Mouse (Mus musculus) regulatory T cell (primary cell): Measurements from ENCODE around the gene Cend1.

Experiments used
- in situ Hi-C: fragments of 300-600 bp; cut with MboI, MseI; formaldehyde crosslinking; loops from one replicate; pipeline ENCODE4 v1.15.1; 2025; ENCODE audit warnings: high pct_unique_total_duplicates

Gene Cend1

DNA sequence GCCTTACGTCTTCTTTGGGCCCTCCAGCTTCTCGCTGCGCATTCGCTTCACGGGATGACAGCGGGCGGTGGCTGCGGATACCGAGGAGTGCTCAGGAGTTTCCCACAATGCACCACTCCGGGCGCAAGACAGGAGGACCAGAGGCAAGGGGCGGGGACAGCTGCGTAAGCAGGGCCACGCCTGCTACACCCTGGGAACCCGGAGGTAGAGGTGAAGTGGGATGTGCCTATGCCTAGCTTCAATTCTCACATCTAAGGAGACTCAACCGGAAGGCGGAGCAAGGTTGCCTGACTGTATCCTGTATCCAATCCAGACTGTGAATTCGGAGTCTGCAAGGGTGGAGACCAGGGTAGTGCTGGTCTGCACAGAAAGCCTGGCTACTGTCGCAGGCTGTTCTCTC lies at the start of gene Cend1:
TSS of gene Cend1 (minus strand) at position 182 of the 400 bp plus-strand sequence.
- in situ Hi-C loops, result no loop called here

DNA sequence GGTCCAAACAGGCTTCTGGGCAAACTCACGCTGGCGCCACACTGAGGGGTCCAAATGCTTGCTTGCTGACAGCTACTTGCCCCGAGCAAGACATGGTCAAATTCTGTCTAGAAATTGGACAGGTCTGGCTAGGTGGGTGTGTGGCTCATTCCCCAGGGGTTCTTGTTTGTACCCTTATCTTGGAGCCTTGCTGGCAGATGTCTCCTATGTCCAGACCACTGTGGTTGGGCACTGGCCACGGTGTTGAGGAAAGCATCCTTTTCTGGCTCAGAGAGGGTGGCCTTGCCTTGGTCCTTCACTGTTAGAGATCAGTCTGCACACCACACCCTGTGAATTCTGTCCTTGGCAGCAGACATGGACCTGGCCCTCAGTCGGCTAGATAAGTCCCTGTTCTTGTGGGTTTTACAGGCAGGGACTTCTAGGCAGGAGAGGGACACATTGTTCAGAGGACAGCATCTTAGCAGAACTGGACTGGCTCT lies 49.0 kb upstream of the Cend1 start:
- in situ Hi-C loops, result loop anchor here (25.0 kb wide), 2 partner anchors 184 to 409 kb away; partner anchors contain the start of gene Muc6

DNA sequence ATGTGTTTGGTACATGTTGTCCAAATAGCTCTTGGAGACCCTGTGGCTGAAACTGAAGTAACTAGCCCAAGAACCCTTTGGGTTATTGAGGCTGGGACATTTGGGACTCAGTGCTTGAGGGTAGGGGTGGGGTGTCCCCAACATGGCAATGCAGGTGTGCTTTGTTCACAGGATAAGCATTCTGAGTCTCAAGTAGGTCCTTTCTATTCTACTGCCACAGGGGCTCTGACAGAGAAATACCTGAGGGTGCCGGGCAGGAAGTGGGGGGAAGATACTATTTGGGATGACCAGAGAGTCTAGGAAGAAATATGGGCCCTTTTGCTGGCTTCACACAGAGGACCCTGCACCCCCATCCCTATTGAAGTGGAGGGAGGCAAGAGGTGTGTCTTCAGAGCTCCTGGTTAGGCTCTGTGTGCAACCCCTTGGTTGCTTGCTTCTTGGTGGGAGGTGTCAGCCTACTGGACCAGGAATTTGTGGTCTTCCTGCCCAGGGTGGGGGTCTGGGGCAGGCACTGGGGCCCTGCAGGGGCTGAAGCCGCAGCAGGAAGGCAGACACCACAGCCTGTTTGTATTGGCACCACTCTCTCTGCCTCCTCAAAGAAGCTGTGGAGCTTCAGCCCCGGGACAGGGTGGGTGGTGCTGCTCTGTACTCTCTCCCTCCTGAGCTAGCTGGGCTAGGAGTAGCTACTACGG lies 48.4 kb upstream of the Cend1 start:
- in situ Hi-C loops, result loop anchor here (25.0 kb wide), 2 partner anchors 185 to 410 kb away; partner anchors contain the start of gene Muc6

DNA sequence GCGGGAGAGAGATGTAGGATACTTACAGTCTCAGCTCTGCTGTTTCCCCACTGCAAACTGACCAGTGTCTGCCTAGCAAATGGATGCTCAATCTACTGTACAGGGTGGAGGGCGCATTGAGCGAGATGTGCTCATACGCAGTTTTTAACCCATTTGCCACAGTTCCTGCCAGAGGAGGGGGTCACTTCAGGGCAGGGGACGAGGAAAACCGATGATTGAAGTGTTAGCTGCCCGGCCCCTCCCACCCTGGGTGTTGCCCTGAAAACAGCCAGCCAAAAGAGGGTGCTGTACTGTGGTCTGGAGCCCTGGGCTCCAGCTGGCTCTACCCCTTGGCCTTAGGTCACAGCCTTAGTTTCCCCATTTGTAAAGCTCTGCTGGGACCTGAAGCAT lies 47.7 kb upstream of the Cend1 start:
- in situ Hi-C loops, result loop anchor here (25.0 kb wide), 2 partner anchors 185 to 410 kb away; partner anchors contain the start of gene Muc6

DNA sequence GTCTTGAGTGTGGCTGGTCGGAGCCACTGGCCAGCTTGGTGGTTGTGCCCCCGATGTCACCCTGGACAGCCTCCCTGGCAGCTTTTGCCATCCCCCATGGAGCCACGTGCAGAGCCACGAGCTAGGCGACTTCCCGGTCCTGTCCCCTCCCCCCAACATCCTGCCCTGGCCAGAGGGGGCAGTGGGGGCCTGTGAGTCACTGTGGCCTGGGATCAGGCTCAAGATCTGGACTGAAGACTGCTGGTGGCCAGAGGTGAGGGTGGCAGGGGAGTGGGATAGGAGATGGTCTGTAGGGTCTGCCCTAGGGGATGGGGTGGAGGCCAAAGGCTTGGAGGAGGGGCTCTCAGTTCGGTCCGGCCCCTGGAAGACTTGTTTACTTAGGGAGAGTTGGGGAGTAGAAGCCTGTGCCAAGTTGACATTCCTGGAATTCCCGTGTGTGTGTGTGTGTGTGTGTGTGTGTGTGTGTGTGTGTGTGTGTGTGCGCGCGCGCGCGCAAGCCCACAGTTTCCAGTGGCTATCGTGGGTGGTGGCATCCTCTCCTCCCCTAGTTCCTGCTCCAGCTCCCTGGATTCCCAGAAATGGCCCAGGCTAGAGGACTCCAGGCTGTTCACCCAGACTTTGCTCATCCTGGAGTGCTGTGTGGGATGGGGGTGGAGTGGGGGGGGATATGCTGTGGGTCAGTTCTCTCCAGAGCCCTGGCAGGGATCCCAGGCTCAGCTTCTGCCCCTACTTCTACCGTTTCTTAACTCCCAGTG lies 47.1 kb upstream of the Cend1 start:
- in situ Hi-C loops, result loop anchor here (25.0 kb wide), 2 partner anchors 186 to 411 kb away; partner anchors contain the start of gene Muc6

DNA sequence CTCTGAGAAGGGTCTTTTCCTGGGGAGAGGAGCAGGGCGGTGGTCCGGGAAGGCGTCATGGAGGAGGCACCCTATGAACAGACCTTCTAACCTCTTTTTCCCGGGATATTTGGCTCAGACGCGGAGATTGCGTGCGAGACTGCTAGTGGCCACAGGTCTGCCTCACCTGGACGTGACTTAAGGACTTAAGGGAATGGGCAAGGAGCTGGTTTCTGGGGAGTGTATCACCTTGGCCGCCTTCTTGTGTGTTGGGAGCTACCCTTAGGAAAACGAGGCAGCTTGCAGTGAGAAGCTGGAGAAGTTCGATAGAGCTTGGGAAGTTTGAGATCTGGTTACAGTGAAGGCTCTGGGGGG lies 46.5 kb upstream of the Cend1 start:
- in situ Hi-C loops, result loop anchor here (25.0 kb wide), 2 partner anchors 187 to 412 kb away; partner anchors contain the start of gene Muc6

DNA sequence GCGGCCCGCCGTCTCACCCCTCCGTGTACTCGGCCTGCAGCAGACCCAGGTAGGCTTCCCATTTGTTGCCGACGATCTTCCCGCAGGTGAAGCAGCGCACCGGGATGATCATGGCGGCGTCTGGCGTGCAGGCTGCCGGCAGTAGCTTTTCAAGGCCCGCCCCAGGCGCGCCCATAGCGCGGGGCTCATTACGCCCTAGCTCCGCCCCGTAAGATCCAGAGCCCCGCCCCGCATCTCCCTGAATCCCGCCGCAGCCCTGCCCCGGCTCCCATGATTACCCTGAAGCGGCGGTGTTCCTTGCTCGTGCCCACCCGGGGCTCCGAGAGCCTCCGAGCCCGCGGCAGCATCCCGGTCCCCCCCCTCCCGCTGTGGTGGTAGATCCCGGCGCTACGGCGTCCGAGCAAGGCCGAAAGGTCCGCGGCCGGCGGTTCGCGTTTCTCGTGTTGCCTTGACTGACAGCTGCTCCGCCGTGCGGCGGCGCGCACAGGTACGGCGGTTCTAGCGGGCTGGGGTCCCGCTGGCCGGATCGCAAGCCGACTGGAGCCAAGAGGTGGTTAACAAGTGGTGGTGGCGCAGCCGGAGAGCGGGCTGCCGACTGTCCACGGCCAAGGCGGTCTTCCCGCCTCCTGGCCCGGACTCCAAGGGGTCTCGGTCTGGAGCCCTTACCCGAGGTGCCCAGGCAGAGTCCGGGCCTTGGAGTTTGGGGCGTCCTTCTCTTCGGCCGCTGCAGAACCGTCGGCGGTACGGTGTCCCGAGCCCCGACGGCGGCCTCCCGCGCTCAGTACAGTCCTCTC lies 45.9 kb upstream of the Cend1 start, which contains the start of the genes Polr2l and Tspan4:
TSS of gene Polr2l (minus strand) at position 122 of the 794 bp plus-strand sequence.
TSS of gene Tspan4 (plus strand) at position 230 of the 794 bp plus-strand sequence.
- in situ Hi-C loops, result loop anchor here (25.0 kb wide), 2 partner anchors 187 to 412 kb away; partner anchors contain the start of gene Muc6

DNA sequence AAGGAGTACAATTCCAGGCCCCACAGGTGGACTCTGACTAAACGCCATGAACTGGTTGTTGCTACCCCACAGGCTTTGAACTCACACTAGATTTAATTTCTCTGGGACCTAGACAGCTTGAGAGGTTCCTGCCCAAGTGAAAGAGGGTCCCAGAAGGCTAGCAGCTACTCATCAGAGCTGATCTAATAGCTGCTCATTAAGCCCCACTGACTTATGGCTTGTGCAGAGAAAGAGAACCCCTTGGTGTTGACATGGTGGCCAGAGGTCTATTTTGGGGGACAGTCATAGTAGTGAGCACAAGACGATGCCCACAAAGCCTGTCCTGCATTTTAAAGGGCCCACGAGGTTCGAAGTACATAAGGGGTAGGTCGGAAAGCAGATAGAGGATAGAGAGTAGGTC lies 44.9 kb upstream of the Cend1 start:
- in situ Hi-C loops, result no loop called here

DNA sequence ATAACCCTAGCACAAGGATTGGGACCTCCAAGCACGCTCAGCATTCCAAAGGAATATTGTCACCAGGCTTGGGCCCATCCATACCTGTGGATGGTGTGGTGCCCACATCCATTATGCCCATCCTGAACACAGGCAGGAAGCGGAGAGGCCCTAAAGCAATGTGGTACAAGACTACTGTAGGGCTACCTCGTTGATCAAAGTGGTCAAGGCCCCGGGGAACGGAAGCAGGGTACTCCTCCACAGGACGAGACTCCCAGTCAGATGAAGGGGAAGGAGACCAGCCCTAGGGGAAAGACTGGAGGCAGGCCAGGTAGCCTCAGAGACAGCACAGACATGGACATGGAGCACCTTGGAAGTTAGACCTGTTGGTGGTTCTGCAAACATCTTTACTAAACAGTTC lies 43.5 kb upstream of the Cend1 start:
- in situ Hi-C loops, result no loop called here

DNA sequence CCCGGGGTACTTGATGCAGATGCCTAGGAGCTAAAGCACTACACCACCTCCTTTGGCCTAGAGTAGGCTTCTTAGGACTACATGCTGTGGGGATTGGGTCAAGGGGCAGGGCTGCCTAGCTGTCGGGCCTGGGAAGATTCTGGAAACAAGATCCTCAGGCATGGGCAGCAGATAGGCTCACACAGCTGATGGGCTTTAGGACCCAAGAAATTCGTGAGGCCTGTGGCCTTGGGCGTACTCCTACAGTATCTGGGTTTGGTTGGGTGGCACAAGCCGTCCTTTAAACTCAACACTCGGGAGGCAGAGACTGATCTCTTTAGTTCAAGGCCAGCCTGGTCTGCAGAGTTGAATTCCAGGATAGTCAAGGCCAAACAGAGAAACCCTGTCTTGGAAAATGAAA lies 42.9 kb upstream of the Cend1 start:
- in situ Hi-C loops, result no loop called here

DNA sequence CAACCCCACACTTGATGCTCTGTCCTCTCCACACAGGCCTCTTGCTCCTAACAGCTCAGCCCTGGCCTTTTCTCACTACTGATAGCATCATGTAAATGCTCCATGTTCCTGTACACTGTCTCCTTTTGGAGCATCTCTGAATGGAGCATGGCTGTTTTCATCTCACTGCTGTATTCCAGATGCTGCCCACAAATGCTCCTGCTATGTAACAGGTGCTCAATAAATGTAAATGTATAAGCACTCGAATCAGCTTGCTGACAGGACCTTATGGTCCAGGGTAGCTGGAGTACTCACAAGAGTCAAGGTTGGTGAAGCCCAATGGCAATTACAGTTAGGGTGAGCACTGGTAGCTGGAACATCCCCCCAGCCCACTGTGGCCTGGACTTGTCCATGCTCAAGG lies 41.9 kb upstream of the Cend1 start:
- in situ Hi-C loops, result no loop called here

DNA sequence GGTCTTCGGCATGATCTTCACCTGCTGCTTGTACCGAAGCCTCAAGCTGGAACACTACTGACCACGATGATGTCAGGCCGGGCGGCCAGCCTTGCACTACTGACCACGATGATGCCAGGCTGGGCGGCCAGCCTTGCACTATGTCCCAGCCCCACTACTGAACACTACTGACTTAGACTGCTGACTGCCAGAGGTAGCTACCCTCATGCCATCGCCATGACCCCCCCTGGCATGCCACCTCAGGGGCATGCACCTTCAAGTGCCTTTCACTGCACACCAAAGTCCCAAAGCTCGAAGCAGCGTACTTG lies 41.3 kb upstream of the Cend1 start:
- in situ Hi-C loops, result no loop called here

DNA sequence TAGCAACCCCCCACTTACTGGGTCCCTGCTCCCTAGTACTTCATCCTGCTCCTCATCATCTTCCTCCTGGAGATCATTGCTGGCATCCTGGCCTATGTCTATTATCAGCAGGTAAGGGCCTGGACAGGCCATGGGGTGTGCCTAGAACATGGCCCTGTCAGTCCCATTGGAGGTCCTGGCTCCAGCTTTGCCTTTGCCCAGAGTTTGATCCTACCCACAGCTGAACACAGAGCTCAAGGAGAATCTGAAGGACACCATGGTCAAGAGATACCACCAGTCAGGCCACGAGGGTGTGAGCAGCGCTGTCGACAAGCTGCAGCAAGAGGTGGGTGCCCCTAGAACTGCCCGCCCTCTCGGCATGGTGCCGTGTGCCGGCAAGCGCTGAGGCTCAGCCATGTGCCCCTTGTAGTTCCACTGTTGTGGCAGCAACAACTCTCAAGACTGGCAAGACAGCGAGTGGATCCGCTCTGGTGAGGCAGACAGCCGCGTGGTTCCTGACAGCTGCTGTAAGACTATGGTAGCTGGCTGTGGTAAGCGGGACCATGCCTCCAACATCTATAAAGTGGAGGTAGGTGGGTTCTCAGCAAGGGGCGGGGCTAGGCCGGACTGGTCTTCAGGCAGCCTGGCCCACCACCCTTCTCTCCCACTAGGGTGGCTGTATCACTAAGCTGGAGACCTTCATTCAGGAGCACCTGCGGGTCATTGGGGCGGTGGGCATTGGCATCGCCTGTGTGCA lies 40.8 kb upstream of the Cend1 start:
- in situ Hi-C loops, result no loop called here

DNA sequence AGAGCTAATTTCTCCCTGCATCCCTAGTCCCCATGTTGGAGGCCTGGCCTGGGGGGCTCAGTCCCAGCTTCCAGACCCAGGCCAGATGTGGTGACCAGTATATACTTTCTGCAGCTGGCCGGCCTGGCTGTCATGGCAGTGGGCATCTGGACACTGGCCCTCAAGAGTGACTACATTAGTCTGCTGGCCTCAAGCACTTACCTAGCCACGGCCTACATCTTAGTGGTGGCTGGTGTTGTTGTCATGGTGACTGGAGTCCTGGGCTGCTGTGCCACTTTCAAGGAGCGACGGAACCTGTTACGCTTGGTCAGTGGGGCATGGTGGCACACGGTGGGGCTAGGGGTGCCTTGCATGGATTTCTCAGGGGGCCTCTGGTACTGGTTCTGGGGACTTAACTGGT lies 40.1 kb upstream of the Cend1 start:
- in situ Hi-C loops, result no loop called here

DNA sequence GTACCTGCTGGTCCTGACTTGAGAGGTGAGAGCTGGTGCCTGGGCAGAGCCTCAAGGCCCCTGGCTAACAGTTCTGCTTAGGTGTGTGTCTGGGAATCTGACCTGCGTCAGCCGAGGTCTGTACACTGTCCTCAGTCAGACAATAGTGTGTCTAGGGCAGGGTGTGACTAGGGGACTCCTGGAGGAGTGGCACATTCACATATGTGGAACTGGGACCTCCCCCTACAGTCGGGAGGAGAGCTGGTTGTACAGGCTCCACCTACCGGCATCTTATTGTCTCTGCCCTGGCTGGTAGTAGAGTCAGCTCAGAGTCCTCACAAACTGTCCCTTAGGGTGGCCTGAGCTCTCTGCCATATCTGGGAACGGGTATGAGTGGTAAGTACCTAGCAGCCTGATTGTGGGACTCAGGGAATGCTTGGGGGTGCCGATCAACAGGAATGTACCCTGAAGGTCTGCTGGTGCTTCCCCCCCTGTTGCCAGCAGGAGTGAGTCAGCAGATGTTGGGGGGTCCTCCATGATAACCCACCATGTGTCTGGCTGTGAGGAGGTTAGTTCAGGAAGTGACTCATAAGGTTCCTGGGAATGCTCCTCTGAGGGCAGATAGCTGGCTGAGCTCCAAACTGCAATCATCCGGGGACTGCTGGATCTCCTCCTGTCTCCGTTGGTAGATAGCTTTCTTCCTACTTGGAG lies 39.4 kb upstream of the Cend1 start:
- in situ Hi-C loops, result no loop called here

DNA sequence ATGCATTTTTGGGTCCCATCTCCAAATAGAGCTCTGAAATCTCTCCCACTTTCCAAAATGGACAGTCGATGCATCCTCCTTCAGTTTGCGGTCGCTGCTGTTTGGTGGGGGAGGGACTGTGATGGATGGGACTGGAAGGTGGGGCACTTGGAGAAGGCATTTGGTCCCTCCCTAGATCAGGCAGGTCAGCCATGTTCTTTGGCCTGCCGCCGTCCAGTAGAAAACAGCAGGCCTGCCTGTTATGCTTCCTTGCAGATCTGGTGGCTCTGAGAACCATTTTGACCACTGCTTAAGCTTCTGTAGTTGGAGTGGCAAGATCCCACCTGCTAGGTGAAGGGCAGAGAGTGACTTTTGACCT lies 38.9 kb upstream of the Cend1 start:
- in situ Hi-C loops, result no loop called here

DNA sequence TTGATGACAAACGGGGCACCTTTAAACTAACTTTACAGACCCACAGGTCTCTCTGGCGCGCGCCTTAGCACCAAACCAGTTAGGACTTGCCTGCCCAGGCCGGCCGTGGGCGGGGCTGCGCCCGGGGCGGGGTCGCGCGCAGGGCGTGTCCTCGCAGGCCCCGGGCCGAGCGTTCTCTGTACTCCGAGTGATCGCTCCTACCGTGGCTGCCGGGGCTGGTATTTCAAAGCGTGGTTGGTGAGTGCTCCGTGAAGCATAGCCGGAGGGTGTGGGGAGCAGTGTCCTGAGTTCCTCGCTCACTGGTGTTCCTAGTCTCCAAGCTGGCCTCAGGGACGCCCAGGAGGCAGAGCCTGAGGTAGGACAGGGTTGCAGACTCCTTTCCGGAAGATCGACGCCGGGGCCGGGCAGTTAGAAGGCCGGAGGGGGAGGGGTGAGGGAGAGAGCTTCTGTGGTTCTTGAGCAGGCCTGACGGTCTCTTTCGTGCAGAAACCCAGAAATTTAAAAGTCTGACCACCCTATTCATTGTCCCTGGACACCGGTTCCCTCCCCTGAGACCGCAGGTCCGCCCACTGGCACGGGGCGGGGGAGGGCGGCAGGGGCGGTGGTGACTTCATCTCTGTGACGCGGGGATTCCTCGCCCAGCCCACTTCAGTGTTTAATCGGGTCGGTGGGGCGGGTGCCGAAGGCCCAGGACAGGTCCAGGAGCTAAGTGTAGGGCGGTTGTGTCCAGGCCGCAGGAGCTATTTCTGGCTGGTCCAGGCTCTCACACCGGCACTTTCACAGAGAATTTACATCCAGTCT lies 38.1 kb upstream of the Cend1 start, which contains the start of gene Cd151:
TSS of gene Cd151 (plus strand) at position 163 of the 801 bp plus-strand sequence.
- in situ Hi-C loops, result no loop called here

DNA sequence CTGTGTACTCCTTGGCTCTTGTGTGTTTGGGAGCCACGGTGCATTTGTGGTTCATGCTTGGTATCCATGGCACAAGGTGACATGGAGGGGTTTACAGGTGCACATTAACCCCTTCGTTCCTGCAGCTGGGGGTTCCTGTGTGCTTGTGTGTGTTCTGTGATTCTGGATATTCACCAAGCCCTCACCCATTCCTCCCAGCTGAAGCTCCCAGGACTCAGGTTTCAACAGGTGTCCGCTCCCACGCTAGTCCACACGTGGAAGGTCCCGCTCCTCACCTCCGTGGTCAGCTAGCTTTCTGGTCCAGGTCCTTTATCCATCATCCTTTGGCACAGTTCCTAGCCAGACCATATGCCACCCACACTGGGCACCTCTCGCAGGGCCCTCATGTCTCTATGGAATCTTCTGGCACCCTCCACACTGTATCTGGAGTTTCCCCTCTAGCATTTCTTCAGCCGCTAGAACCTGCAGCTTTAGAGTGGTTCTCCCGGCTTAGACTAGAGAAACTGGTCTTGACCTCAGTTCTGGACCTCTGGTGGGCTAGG lies 37.4 kb upstream of the Cend1 start:
- in situ Hi-C loops, result no loop called here

DNA sequence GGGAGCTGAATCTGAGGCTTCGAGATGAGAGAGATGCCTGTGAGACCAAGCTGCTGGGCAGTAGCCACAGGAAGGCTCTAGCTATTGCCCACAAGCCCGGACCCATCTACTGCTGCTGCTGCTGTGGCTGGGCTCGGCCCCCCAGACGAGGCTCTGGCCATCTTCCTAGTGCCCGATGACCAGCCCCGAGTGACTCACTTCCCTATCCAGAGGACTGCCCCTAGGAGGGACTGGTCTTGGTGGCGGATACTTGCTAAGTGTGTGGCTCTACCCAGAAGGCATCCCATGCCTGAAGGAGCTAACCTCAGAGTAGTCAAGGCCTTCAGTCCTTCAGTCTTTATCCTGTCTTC lies 36.7 kb upstream of the Cend1 start:
- in situ Hi-C loops, result no loop called here
